In the genomic region with DNA sequence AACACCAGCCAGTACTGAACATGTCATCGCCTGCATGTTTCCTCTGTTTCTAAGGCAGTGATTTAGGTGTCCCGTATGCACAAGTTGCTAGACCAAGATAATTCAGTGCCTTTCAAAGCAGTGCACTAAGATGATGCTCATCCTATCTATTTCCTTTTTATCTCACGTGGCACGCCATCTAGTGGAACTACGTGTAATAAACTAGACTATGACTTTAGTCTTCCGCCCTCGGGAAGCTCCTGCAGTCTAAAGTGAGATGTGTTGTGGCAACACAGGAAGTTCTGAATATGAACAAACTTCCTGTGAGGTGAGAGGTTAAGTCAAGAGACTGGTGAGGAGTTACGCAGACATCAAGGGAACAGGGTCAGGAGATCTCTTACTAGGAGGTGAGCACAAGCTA, we compare ENCODE assay signal across 8 mouse cellular contexts. TPM values are rescaled to one million over a fixed set of nuclear protein-coding genes. Genes with fewer than 3 reads are reported as not detected.
DNase-seq lines count a peak whose midpoint lies in the region; ATAC-seq and TF ChIP-seq lines count a peak whose summit lies in the region.

No protein-coding gene starts in this region.

- 0 out of 2 replicates have a peak, but pooled peaks have one; percentile 6 for ATAC-seq in kidney, embryonic 16.5 days (ENCODE audit: low FRiP score, low TSS enrichment)
- ATAC-seq in kidney, embryonic 14.5 days (ENCODE audit: low FRiP score, low TSS enrichment) = no peak
- ATAC-seq in erythroblast, adult 5-6 weeks (replicated peaks; ENCODE audit: low FRiP score, poor library complexity, severe bottlenecking) = no peak

- H3K36me3 ChIP-seq in kidney, embryonic 16.5 days (ENCODE audit: insufficient read depth, low read length) = peaks cover 31% of the 10 kb centered on the region
- H3K36me3 ChIP-seq in kidney, embryonic 14.5 days (ENCODE audit: control insufficient read depth, insufficient read depth, low read length) = peaks cover 49% of the 10 kb centered on the region
- no peaks in the 10 kb centered on the region for H3K36me3 ChIP-seq in ES-E14 (ENCODE audit: control insufficient read depth, insufficient read depth, low read length, poor library complexity, severe bottlenecking)

- WGBS in kidney, embryonic 16.5 days = 40% methylated on average over 8 of the region's 8 CpGs
- 40% methylated on average over 8 of the region's 8 CpGs for WGBS in kidney, embryonic 14.5 days

- no peak overlapping the region for H3K9ac ChIP-seq in kidney, embryonic 16.5 days (replicated peaks; ENCODE audit: low read length)
- H3K9ac ChIP-seq in kidney, embryonic 14.5 days (ENCODE audit: low read depth, low read length) = no peak overlapping the region
- no peak overlapping the region for H3K9ac ChIP-seq in ES-E14 (ENCODE audit: insufficient read depth, low read depth, low read length, poor library complexity, severe bottlenecking)

- H3K27me3 ChIP-seq in kidney, embryonic 16.5 days (ENCODE audit: insufficient read depth, low read length) = no peaks in the 10 kb centered on the region
- H3K27me3 ChIP-seq in kidney, embryonic 14.5 days (ENCODE audit: control insufficient read depth, insufficient read depth, low read length) = no peaks in the 10 kb centered on the region

- in situ Hi-C loops in ES-E14 (cut with MboI; ENCODE audit: low sequenced_read_pairs in 2 of 2, unreplicated experiment in 2 of 2) = no loop called here

- H3K4me1 ChIP-seq in kidney, embryonic 16.5 days (ENCODE audit: insufficient read depth, low read length) = no peaks in the 10 kb centered on the region
- H3K4me1 ChIP-seq in kidney, embryonic 14.5 days (ENCODE audit: control insufficient read depth, insufficient read depth, low read length) = no peaks in the 10 kb centered on the region
- H3K4me1 ChIP-seq in ES-E14 (ENCODE audit: control insufficient read depth in 2 of 2, insufficient read depth in 2 of 2, low read length in 2 of 2, poor library complexity in 1 of 2) = peaks cover 0 to 2% of the 10 kb centered on the region in 2 experiments; a peak in 1 of 4 replicates

- H3K27ac ChIP-seq in kidney, embryonic 16.5 days (ENCODE audit: low read length) = no peak overlapping the region
- no peak overlapping the region for H3K27ac ChIP-seq in kidney, embryonic 14.5 days (ENCODE audit: low read depth, low read length)
- no peak overlapping the region for H3K27ac ChIP-seq in ES-E14 (ENCODE audit: insufficient read depth, low read depth, low read length, poor library complexity, severe bottlenecking)

- H3K4me3 ChIP-seq in kidney, embryonic 16.5 days (ENCODE audit: low read length) = no peak overlapping the region
- no peak overlapping the region for H3K4me3 ChIP-seq in kidney, embryonic 14.5 days (ENCODE audit: low read length)
- H3K4me3 ChIP-seq in ES-E14 (ENCODE audit: insufficient read depth in 1 of 2, low read depth in 1 of 2, low read length in 2 of 2, poor library complexity in 1 of 2, severe bottlenecking in 1 of 2) = no peak overlapping the region

- peak; percentile 41 for DNase-seq in ES-E14 (ENCODE audit: low read depth, low spot score)
- DNase-seq in cerebellum, adult 8-10 months = peak; percentile 37
- DNase-seq in mesoderm, embryonic 11.5 days (ENCODE audit: low read depth, low spot score) = peak; percentile 32
- DNase-seq in layer of hippocampus, adult 11-12 months (ENCODE audit: low spot score) = no peak
- no peak for DNase-seq in right cerebral cortex, adult 18-20 months

- no peaks in the 10 kb centered on the region for H3K9me3 ChIP-seq in kidney, embryonic 16.5 days (ENCODE audit: low read length)
- no peaks in the 10 kb centered on the region for H3K9me3 ChIP-seq in kidney, embryonic 14.5 days (ENCODE audit: control insufficient read depth, low read length)
- H3K9me3 ChIP-seq in ES-E14 (ENCODE audit: control insufficient read depth, insufficient read depth, low read depth, low read length) = no peaks in the 10 kb centered on the region

- no peak overlapping the region for H3K4me2 ChIP-seq in kidney, embryonic 16.5 days (replicated peaks; ENCODE audit: low read depth, low read length)
- H3K4me2 ChIP-seq in kidney, embryonic 14.5 days (replicated peaks; ENCODE audit: low read depth, low read length) = no peak overlapping the region

TF ChIP-seq in ES-E14, 5 proteins besides CTCF, POLR2A, EP300 and RAD21:
- TF ChIP-seq MAFK (IDR thresholded peaks at IDR 0.05; ENCODE audit: insufficient read depth, low read depth, low read length) = no peak

RNA-seq across cellular contexts. Expression of gene Abhd10, which starts 43.9 kb away (rescaled TPM):
- 36.4 and 36.7 TPM in 2 replicates for polyA plus RNA-seq in kidney, embryonic 16.5 days (2015; fragmentation: Nextera tagmentation; extraction: Ambion mirVana)
- 36.5 and 38.8 TPM in 2 replicates for polyA plus RNA-seq in kidney, embryonic 14.5 days (2014; fragmentation: Nextera tagmentation; extraction: Ambion mirVana)
- 13.2 and 16.0 TPM in 2 replicates for total RNA-seq in ES-E14 (2012; rRNA removed)
- total RNA-seq in erythroblast, adult 5-6 weeks (2015; ENCODE audit: low replicate concordance) = 6.3 and 7.7 TPM in 2 replicates
- 4.0 and 7.2 TPM in 2 replicates for total RNA-seq in erythroblast, adult 5-6 weeks (2017; ENCODE audit: low replicate concordance)

Comparison
In these comparisons a context has a peak if more than half of its experiments do, and no peak if none do; other contexts are left out.
1. DNase-seq: peak in ES-E14 (single experiment), cerebellum, adult 8-10 months (single experiment) and mesoderm, embryonic 11.5 days (single experiment); none in layer of hippocampus, adult 11-12 months (single experiment) and right cerebral cortex, adult 18-20 months (single experiment).